Mouse (Mus musculus): ENCODE measurements at regions not wholly inside any gene's neighbourhood (a gene's known extent, or its start where the extent isn't known, plus 50 kb on each side); places are given as distances from the start of the nearest gene placed in this dataset.

DNA sequence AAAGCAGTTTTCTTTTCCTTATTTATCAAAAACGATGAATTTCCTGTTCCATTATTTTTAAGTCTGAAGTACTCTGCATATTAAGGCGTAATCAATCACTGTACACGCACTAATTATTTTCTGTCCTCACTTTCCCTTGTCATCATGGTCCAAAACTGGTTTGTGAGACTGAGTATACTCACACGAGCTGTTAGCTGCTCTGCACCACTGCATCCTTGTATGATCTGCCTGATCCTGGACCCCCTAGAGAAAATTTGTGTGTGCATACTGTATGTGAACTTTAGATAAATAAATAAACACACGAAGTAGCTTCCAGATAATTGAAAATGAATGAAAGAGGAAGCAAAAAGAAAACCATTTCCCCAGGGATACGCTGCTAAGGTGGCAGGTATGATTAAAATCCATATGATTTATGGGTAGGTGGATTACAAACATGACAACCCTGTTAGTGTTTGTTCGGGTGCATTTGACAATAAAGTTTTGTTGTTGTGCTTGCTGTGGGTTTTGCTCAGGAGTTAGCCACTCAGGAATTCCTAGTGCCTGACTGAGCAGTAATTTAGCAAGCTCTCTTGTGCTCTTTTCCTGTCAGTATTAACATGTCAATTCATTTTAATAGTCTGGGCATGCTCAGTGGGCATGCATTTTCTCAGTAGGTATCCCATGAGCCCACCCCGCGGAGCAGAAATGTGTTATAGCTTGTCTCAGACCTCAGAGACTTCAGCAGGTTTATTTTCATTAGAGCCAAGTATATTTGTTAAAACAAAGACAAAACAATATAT is 666.6 kb upstream of the Zeb2 start:
- Histone ChIP-seq H3K27me3 (ENCODE audit: control insufficient read depth, insufficient read depth, low read length, poor library complexity, severe bottlenecking) (no peaks in the 10 kb centered on the region), H3K36me3 (ENCODE audit: control insufficient read depth, insufficient read depth, low read length, poor library complexity, severe bottlenecking) (no peaks in the 10 kb centered on the region)
- DNase-seq (ENCODE audit: low read depth, low spot score): no peak

DNA sequence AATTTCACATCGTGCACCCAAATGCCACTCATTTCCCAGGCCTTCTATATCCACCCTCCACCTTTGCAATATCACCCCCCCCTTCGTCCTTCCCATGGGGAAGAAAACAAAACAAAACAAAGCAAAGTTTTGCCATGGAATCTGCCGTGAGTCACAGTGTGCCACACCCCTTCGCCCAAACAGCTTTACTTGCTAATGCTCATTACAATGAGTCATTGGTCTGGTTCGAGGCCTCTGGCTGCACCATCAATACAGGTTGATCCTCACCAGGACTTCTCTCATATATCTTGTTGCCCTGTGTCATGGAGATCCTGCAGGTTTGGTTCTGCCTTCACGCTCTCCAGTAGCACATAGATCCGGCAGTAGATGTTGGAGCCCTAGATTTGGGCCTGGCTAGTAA is 660.3 kb upstream of the Zeb2 start:
- Histone ChIP-seq H3K27me3 (ENCODE audit: control insufficient read depth, insufficient read depth, low read length, poor library complexity, severe bottlenecking) (no peaks in the 10 kb centered on the region), H3K36me3 (ENCODE audit: control insufficient read depth, insufficient read depth, low read length, poor library complexity, severe bottlenecking) (no peaks in the 10 kb centered on the region)
- DNase-seq (ENCODE audit: low read depth, low spot score): no peak

DNA sequence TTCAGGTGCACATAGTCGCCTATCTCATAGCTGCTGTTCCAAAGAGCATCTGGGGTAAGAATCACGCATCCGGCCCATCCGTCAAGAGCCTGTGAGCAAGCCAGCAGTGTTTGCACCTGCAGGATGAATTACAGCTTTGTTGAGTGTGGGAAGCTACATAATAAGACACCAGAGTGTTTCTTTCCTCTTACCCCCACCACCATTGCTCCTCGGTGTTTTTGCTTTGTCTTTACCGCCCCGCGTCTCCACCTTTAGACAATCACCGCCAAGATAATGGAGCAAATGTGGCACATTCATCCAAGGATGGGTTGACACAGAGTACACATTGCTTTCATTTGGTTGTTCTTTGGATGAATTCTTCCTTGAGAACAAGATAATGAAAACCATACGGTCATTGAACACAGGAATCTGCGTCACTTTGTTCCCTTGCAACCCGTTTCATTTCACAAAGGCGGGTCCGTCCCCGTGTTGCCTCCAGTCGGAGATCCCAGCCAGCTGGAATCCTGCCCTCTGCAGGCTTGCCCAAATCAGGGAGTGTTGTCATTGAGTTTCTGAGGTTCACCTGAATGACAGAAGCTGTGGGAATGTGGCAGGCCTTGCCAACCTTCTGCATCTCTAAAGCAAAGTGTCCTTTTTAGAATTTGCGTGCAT is 659.4 kb upstream of the Zeb2 start:
- Histone ChIP-seq H3K27me3 (ENCODE audit: control insufficient read depth, insufficient read depth, low read length, poor library complexity, severe bottlenecking) (no peaks in the 10 kb centered on the region), H3K36me3 (ENCODE audit: control insufficient read depth, insufficient read depth, low read length, poor library complexity, severe bottlenecking) (no peaks in the 10 kb centered on the region)
- no peak for DNase-seq (ENCODE audit: low read depth, low spot score)

DNA sequence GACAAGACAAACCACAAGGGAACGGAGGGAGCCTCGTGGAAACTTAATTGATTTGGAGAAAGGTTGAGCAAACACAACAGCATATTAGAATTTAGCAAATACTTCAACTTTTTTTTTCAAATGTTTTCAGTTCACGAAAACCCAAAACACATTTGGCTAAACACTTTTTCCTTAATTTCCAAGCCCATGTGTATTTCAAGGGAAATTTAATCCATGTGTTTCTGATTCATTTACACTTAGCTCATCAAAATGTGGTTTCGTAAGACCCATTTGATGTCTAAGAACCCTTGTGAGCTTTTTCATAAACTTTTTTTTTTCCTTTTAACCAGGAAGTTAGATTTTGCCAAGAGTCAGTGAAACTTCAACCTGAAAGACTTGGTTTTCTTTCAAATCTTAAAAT is 658.5 kb upstream of the Zeb2 start:
- H3K36me3 ChIP-seq (ENCODE audit: control insufficient read depth, insufficient read depth, low read length, poor library complexity, severe bottlenecking): no peaks in the 10 kb centered on the region
- DNase-seq (ENCODE audit: low read depth, low spot score): no peak
- no peaks in the 10 kb centered on the region for H3K27me3 ChIP-seq (ENCODE audit: control insufficient read depth, insufficient read depth, low read length, poor library complexity, severe bottlenecking)

GRCm38 (mm10) chr2:45774416-45774815 is 657.2 kb upstream of the Zeb2 start:
- Histone ChIP-seq H3K27me3 (ENCODE audit: control insufficient read depth, insufficient read depth, low read length, poor library complexity, severe bottlenecking) (no peaks in the 10 kb centered on the region), H3K36me3 (ENCODE audit: control insufficient read depth, insufficient read depth, low read length, poor library complexity, severe bottlenecking) (no peaks in the 10 kb centered on the region)
- no peak for DNase-seq (ENCODE audit: low read depth, low spot score)

GRCm38 (mm10) chr2:45757176-45757575 is 640.0 kb upstream of the Zeb2 start:
- no peaks in the 10 kb centered on the region for H3K36me3 ChIP-seq (ENCODE audit: control insufficient read depth, insufficient read depth, low read length, poor library complexity, severe bottlenecking)
- DNase-seq (ENCODE audit: low read depth, low spot score): no peak
- no peaks in the 10 kb centered on the region for H3K27me3 ChIP-seq (ENCODE audit: control insufficient read depth, insufficient read depth, low read length, poor library complexity, severe bottlenecking)

DNA sequence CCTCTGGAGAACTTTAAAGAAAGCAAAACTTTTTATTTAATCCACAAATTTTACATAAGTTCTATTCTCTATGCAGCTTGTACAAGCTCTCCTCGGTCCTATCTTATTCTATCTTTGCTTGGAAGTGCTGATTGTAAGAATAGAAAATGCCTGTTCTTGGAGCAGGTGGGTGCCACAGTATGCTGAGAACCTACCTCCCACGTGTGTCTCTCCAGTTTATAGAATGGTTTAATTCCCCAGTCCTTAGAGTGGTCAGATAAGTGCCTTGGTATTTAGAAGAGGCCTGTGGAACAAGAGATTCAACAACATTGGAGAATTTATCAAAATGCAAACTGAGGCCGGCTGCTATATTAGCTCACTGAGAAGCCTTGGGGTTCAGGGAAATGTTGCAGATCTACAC is 639.2 kb upstream of the Zeb2 start:
- DNase-seq (ENCODE audit: low read depth, low spot score): no peak
- H3K27me3 ChIP-seq (ENCODE audit: control insufficient read depth, insufficient read depth, low read length, poor library complexity, severe bottlenecking): no peaks in the 10 kb centered on the region
- H3K36me3 ChIP-seq (ENCODE audit: control insufficient read depth, insufficient read depth, low read length, poor library complexity, severe bottlenecking): no peaks in the 10 kb centered on the region

DNA sequence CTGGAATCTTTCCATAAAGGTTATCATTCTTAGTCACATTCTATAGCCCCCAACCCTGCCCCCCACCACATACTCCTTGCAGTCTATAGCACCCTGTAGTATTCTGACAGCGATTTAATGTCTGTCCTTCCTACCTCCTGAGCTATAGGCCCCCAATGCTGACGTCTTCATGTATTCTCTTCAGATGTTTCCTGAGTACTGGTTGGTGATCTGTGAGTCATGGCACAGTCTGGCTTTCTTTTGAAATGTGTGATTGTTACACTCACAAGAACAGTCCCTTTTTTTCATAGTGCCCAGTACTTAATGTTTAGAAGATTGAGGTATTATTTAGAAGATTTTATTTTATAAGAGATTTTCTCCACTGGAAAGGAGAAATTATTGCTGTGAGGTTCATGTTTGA is 634.6 kb upstream of the Zeb2 start:
- Histone ChIP-seq H3K27me3 (ENCODE audit: control insufficient read depth, insufficient read depth, low read length, poor library complexity, severe bottlenecking) (no peaks in the 10 kb centered on the region), H3K36me3 (ENCODE audit: control insufficient read depth, insufficient read depth, low read length, poor library complexity, severe bottlenecking) (no peaks in the 10 kb centered on the region)
- no peak for DNase-seq (ENCODE audit: low read depth, low spot score)

DNA sequence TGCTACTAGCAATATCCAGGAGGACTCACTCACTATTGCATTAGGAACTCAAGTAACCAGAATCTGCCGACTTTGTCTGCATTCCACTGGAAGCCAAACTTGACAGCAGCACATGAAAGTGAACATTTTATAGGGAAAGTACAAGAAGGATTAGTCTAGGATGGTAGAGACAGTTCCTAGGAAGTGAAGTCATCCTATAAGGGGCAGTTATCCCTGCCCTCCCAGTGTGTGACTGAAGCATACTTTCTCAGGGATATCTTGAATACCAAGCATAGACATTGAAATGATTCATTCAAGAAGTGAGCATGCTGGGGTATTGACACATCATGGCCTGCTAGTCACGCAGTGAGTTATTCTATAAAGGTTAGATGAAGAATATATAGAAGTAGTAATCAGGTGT is 632.2 kb upstream of the Zeb2 start:
- DNase-seq (ENCODE audit: low read depth, low spot score): no peak
- H3K27me3 ChIP-seq (ENCODE audit: control insufficient read depth, insufficient read depth, low read length, poor library complexity, severe bottlenecking): no peaks in the 10 kb centered on the region
- H3K36me3 ChIP-seq (ENCODE audit: control insufficient read depth, insufficient read depth, low read length, poor library complexity, severe bottlenecking): no peaks in the 10 kb centered on the region

GRCm38 (mm10) chr2:45747263-45748236 is 630.4 kb upstream of the Zeb2 start:
- no peaks in the 10 kb centered on the region for H3K27me3 ChIP-seq (ENCODE audit: control insufficient read depth, insufficient read depth, low read length, poor library complexity, severe bottlenecking)
- H3K36me3 ChIP-seq (ENCODE audit: control insufficient read depth, insufficient read depth, low read length, poor library complexity, severe bottlenecking): no peaks in the 10 kb centered on the region
- DNase-seq (ENCODE audit: low read depth, low spot score): no peak

- Histone ChIP-seq H3K36me3 (ENCODE audit: control insufficient read depth, insufficient read depth, low read length, poor library complexity, severe bottlenecking) (no peaks in the 10 kb centered on the region), H3K27me3 (ENCODE audit: control insufficient read depth, insufficient read depth, low read length, poor library complexity, severe bottlenecking) (no peaks in the 10 kb centered on the region)
- DNase-seq (ENCODE audit: low read depth, low spot score): no peak
These were observed 629.4 kb upstream of the Zeb2 start for GRCm38 (mm10) chr2:45746606-45747005.

DNA sequence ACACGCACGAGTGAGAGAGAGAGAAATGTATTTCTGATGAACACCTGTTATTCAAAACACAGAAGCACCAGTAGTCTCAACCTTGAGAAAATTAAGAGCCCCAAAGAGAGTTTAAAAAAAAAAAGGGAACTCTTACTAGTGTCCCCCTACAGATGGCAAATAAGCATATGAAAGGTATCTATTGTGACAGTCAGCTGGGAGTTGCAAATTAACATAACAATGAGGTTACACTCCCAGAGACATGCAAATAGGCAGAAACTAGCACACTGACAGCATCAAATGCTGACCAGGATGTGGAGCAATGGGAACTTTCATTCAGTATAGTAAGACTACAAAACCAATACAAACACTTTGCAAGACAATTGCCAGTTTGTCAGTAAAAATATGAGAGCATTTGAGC is 619.1 kb upstream of the Zeb2 start:
- no peaks in the 10 kb centered on the region for H3K36me3 ChIP-seq (ENCODE audit: control insufficient read depth, insufficient read depth, low read length, poor library complexity, severe bottlenecking)
- no peaks in the 10 kb centered on the region for H3K27me3 ChIP-seq (ENCODE audit: control insufficient read depth, insufficient read depth, low read length, poor library complexity, severe bottlenecking)
- DNase-seq (ENCODE audit: low read depth, low spot score): peak; percentile 2

- no peaks in the 10 kb centered on the region for H3K36me3 ChIP-seq (ENCODE audit: control insufficient read depth, insufficient read depth, low read length, poor library complexity, severe bottlenecking)
- no peaks in the 10 kb centered on the region for H3K27me3 ChIP-seq (ENCODE audit: control insufficient read depth, insufficient read depth, low read length, poor library complexity, severe bottlenecking)
- no peak for DNase-seq (ENCODE audit: low read depth, low spot score)
These were observed 596.8 kb upstream of the Zeb2 start for GRCm38 (mm10) chr2:45713997-45714396.

GRCm38 (mm10) chr2:45707026-45707425 is 589.8 kb upstream of the Zeb2 start:
- Histone ChIP-seq H3K27me3 (ENCODE audit: control insufficient read depth, insufficient read depth, low read length, poor library complexity, severe bottlenecking) (no peaks in the 10 kb centered on the region), H3K36me3 (ENCODE audit: control insufficient read depth, insufficient read depth, low read length, poor library complexity, severe bottlenecking) (no peaks in the 10 kb centered on the region)
- DNase-seq (ENCODE audit: low read depth, low spot score): no peak

- Histone ChIP-seq H3K27me3 (ENCODE audit: control insufficient read depth, insufficient read depth, low read length, poor library complexity, severe bottlenecking) (no peaks in the 10 kb centered on the region), H3K36me3 (ENCODE audit: control insufficient read depth, insufficient read depth, low read length, poor library complexity, severe bottlenecking) (no peaks in the 10 kb centered on the region)
- DNase-seq (ENCODE audit: low read depth, low spot score): no peak
These were observed 585.3 kb upstream of the Zeb2 start for GRCm38 (mm10) chr2:45702511-45702910.

Measured in splenic B cell, adult 2 months (primary cell).